Mouse (Mus musculus): ENCODE measurements around the gene Kcnn4.

DNA sequence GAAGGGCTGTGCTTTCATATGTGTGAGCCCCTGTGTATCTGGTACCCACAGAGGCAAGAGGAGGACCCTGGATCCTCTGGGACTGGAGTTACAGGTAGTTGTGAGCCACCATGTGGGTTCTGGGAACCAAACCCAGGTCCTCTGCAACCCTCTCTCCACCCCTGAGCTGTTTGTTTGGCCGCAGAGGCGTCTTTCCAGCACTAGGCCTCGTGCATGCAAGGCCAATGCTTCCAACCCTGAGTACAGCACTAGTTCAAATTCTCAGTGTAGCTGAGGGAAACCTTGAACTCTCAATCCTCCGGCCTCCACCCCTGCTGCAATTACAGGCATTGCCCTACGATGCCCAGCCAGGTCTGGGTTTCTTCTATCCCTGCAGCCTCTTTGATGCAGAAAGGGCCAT, 58.7 kb downstream of the Kcnn4 start:
- TF ChIP-seq CTCF (IDR thresholded peaks at IDR 0.05; ENCODE audit: extremely low read depth, insufficient read depth, insufficient read length, insufficient replicate concordance) (no peak), POLR2A (IDR thresholded peaks at IDR 0.05; ENCODE audit: low read depth, low read length) (no peak)
